Mouse (Mus musculus): ENCODE data around the gene Map3k5. TPM values are rescaled to one million over a fixed set of nuclear protein-coding genes. Genes with fewer than 3 reads are reported as not detected.
A peak's percentile ranks its signal among the peaks of the same experiment; 100 is the strongest.

Gene Map3k5
- polyA plus RNA-seq, 1 experiment: 1.3 TPM

GRCm38 (mm10) chr10:20155401-20155800, 221.1 kb downstream of the Map3k5 start:
- H3K4me3 ChIP-seq (replicated peaks): peak overlapping the region; percentile 77
- no peaks in the 10 kb centered on the region for H3K9me3 ChIP-seq
- TF ChIP-seq GATA1 (IDR thresholded peaks at IDR 0.05; ENCODE audit: borderline replicate concordance, low read length): no peak
- TF ChIP-seq FLI1 (IDR thresholded peaks at IDR 0.05; ENCODE audit: low read length): no peak
- H3K36me3 ChIP-seq (replicated peaks; ENCODE audit: low read length): no peaks in the 10 kb centered on the region
- peaks cover 62% of the 10 kb centered on the region for H3K4me1 ChIP-seq
- no peaks in the 10 kb centered on the region for H3K27me3 ChIP-seq (replicated peaks)

- Histone ChIP-seq H3K36me3 (replicated peaks; ENCODE audit: low read length) (peaks cover 6% of the 10 kb centered on the region), H3K9me3 (no peaks in the 10 kb centered on the region), H3K27me3 (replicated peaks) (no peaks in the 10 kb centered on the region), H3K4me1 (peaks cover 73% of the 10 kb centered on the region), H3K4me3 (replicated peaks) (no peak overlapping the region)
- TF ChIP-seq GATA1 (IDR thresholded peaks at IDR 0.05; ENCODE audit: borderline replicate concordance, low read length) (no peak), FLI1 (IDR thresholded peaks at IDR 0.05; ENCODE audit: low read length) (no peak)
Observed at GRCm38 (mm10) chr10:20157021-20157726, 222.9 kb downstream of the Map3k5 start.

GRCm38 (mm10) chr10:20158756-20159155, 224.5 kb downstream of the Map3k5 start:
- no peak overlapping the region for H3K4me3 ChIP-seq (replicated peaks)
- H3K9me3 ChIP-seq: no peaks in the 10 kb centered on the region
- H3K27me3 ChIP-seq (replicated peaks): no peaks in the 10 kb centered on the region
- TF ChIP-seq FLI1 (IDR thresholded peaks at IDR 0.05; ENCODE audit: low read length) (no peak), GATA1 (IDR thresholded peaks at IDR 0.05; ENCODE audit: borderline replicate concordance, low read length) (no peak)
- peaks cover 6% of the 10 kb centered on the region for H3K36me3 ChIP-seq (replicated peaks; ENCODE audit: low read length)
- peaks cover 62% of the 10 kb centered on the region for H3K4me1 ChIP-seq

- H3K4me1 ChIP-seq: peaks cover 58% of the 10 kb centered on the region
- H3K4me3 ChIP-seq (replicated peaks): no peak overlapping the region
- peaks cover 6% of the 10 kb centered on the region for H3K36me3 ChIP-seq (replicated peaks; ENCODE audit: low read length)
- no peaks in the 10 kb centered on the region for H3K9me3 ChIP-seq
- TF ChIP-seq FLI1 (IDR thresholded peaks at IDR 0.05; ENCODE audit: low read length) (no peak), GATA1 (IDR thresholded peaks at IDR 0.05; ENCODE audit: borderline replicate concordance, low read length) (no peak)
- no peaks in the 10 kb centered on the region for H3K27me3 ChIP-seq (replicated peaks)
Observed at GRCm38 (mm10) chr10:20159308-20159707, 225.0 kb downstream of the Map3k5 start.

GRCm38 (mm10) chr10:20160914-20161313, 226.6 kb downstream of the Map3k5 start:
- TF ChIP-seq GATA1 (IDR thresholded peaks at IDR 0.05; ENCODE audit: borderline replicate concordance, low read length): no peak
- no peak for TF ChIP-seq FLI1 (IDR thresholded peaks at IDR 0.05; ENCODE audit: low read length)
- Histone ChIP-seq H3K36me3 (replicated peaks; ENCODE audit: low read length) (peaks cover 16% of the 10 kb centered on the region), H3K9me3 (no peaks in the 10 kb centered on the region), H3K27me3 (replicated peaks) (no peaks in the 10 kb centered on the region), H3K4me1 (peaks cover 48% of the 10 kb centered on the region), H3K4me3 (replicated peaks) (no peak overlapping the region)

GRCm38 (mm10) chr10:20164810-20165209, 230.5 kb downstream of the Map3k5 start:
- peaks cover 16% of the 10 kb centered on the region for H3K36me3 ChIP-seq (replicated peaks; ENCODE audit: low read length)
- H3K4me3 ChIP-seq (replicated peaks): no peak overlapping the region
- no peak for TF ChIP-seq GATA1 (IDR thresholded peaks at IDR 0.05; ENCODE audit: borderline replicate concordance, low read length)
- no peak for TF ChIP-seq FLI1 (IDR thresholded peaks at IDR 0.05; ENCODE audit: low read length)

GRCm38 (mm10) chr10:20166797-20167196, 232.5 kb downstream of the Map3k5 start:
- peak overlapping the region; percentile 69 for H3K4me3 ChIP-seq (replicated peaks)
- peaks cover 58% of the 10 kb centered on the region for H3K4me1 ChIP-seq
- peaks cover 1% of the 10 kb centered on the region for H3K27me3 ChIP-seq (replicated peaks)
- no peaks in the 10 kb centered on the region for H3K9me3 ChIP-seq
- TF ChIP-seq GATA1 (IDR thresholded peaks at IDR 0.05; ENCODE audit: borderline replicate concordance, low read length): no peak
- TF ChIP-seq FLI1 (IDR thresholded peaks at IDR 0.05; ENCODE audit: low read length): no peak
- H3K36me3 ChIP-seq (replicated peaks; ENCODE audit: low read length): peaks cover 10% of the 10 kb centered on the region

More at GRCm38 (mm10) chr10:20164810-20165209, 230.5 kb downstream of the Map3k5 start:
- H3K9me3 ChIP-seq: no peaks in the 10 kb centered on the region
- H3K4me1 ChIP-seq: peaks cover 56% of the 10 kb centered on the region
- H3K27me3 ChIP-seq (replicated peaks): no peaks in the 10 kb centered on the region

GRCm38 (mm10) chr10:20167467-20167866, 233.2 kb downstream of the Map3k5 start:
- Histone ChIP-seq H3K9me3 (no peaks in the 10 kb centered on the region), H3K4me3 (replicated peaks) (no peak overlapping the region), H3K4me1 (peaks cover 55% of the 10 kb centered on the region), H3K36me3 (replicated peaks; ENCODE audit: low read length) (peaks cover 10% of the 10 kb centered on the region), H3K27me3 (replicated peaks) (peaks cover 1% of the 10 kb centered on the region)
- TF ChIP-seq FLI1 (IDR thresholded peaks at IDR 0.05; ENCODE audit: low read length): no peak
- no peak for TF ChIP-seq GATA1 (IDR thresholded peaks at IDR 0.05; ENCODE audit: borderline replicate concordance, low read length)

- H3K4me3 ChIP-seq (replicated peaks): no peak overlapping the region
- H3K4me1 ChIP-seq: peaks cover 62% of the 10 kb centered on the region
- no peaks in the 10 kb centered on the region for H3K9me3 ChIP-seq
- H3K36me3 ChIP-seq (replicated peaks; ENCODE audit: low read length): peaks cover 10% of the 10 kb centered on the region
- peaks cover 1% of the 10 kb centered on the region for H3K27me3 ChIP-seq (replicated peaks)
- TF ChIP-seq FLI1 (IDR thresholded peaks at IDR 0.05; ENCODE audit: low read length) (no peak), GATA1 (IDR thresholded peaks at IDR 0.05; ENCODE audit: borderline replicate concordance, low read length) (no peak)
Observed at GRCm38 (mm10) chr10:20169182-20169674, 235.0 kb downstream of the Map3k5 start.

GRCm38 (mm10) chr10:20169927-20170604, 235.8 kb downstream of the Map3k5 start:
- Histone ChIP-seq H3K4me3 (replicated peaks) (peak overlapping the region; percentile 71), H3K27me3 (replicated peaks) (peaks cover 1% of the 10 kb centered on the region), H3K9me3 (no peaks in the 10 kb centered on the region), H3K4me1 (peaks cover 63% of the 10 kb centered on the region), H3K36me3 (replicated peaks; ENCODE audit: low read length) (peaks cover 3% of the 10 kb centered on the region)
- no peak for TF ChIP-seq FLI1 (IDR thresholded peaks at IDR 0.05; ENCODE audit: low read length)
- TF ChIP-seq GATA1 (IDR thresholded peaks at IDR 0.05; ENCODE audit: borderline replicate concordance, low read length): no peak
